Mouse (Mus musculus) small intestine, adult 2 months (tissue): ENCODE data around the gene Efcab5.

Experiments
- CTCF ChIP-seq: fragments of 200-500 bp; IDR thresholded peaks from 2 replicates; pipeline ENCODE4 v1.5.1; 2012; ENCODE audit warnings: low read depth, mild to moderate bottlenecking, control low read depth, inconsistent platforms, low read length, moderate library complexity, mixed read lengths; ENCODE audit not compliant: insufficient replicate concordance, insufficient read length; ENCODE audit errors: extremely low read depth
- POLR2A ChIP-seq: fragments of 200-500 bp; IDR thresholded peaks from 2 replicates; pipeline ENCODE4 v1.6.1; 2012; ENCODE audit warnings: low read depth, mild to moderate bottlenecking, control low read depth, inconsistent platforms, low read length, moderate library complexity

DNA sequence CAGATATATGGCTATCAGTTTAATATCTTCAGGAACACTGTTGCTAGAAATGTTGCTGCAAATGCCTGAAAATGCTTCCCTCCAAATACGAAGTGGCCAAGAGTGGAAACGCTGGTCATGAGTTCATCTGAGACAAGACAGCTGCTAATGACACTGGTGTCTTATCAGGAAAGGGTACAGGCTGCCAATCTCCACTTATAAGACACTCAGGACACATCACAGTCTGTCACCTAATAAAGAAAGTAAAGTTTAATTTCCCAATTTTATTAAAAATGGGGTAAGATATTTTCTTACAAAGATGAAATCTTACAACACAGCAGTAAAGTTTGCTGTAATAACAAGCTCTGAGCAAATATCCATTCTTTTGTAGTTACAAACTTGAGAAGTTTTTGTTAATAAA, 99.6 kb downstream of the Efcab5 start:
- no peak for TF ChIP-seq POLR2A
- no peak for TF ChIP-seq CTCF
